Mouse (Mus musculus) liver, embryonic 14.5 days (tissue): ENCODE measurements around the gene Kxd1.

Source experiments
- CTCF ChIP-seq: IDR thresholded peaks from 2 replicates; pipeline ENCODE4 v1.5.1; 2016; ENCODE audit warnings: antibody characterized with exemption, low read depth, control low read depth
- EP300 ChIP-seq: IDR thresholded peaks from 2 replicates; pipeline ENCODE4 v1.6.1; 2016; ENCODE audit warnings: antibody characterized with exemption, low read depth

DNA sequence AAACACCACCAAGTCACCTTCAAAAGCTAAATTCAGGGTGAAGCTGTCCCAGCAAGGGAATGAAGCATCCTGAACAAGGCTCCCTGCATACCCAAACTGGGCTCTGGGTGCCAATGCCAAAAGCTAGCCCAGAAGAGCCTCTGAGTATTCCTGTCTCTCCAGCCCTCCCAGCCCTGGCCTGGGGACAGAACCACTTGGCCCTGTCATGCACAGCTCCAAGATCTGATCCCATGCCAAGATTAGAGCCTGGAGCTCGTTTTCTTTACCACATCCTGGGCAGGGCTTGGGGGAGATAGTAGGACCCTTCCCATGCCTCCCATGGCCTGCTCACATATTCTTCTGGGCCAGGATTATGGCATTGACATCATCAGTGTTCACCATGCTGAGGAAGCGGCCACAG is 8.2 kb downstream of the Kxd1 start:
- TF ChIP-seq CTCF (no peak), EP300 (no peak)
